In genomic region chr6:128839921-128840320, GRCm38 (mm10) we compare ENCODE assay signal across 7 mouse cellular contexts. TPM values are rescaled to one million over a fixed set of nuclear protein-coding genes. Genes with fewer than 3 reads are reported as not detected.
A peak's percentile ranks its signal among the peaks of the same experiment; 100 is the strongest.
DNase-seq lines count a peak whose midpoint lies in the region; ATAC-seq lines count a peak whose summit lies in the region.

No protein-coding gene starts in this region.

- H3K36me3 ChIP-seq in embryonic facial prominence, embryonic 15.5 days: no peaks in the 10 kb centered on the region
- no peaks in the 10 kb centered on the region for H3K36me3 ChIP-seq in liver, embryonic 13.5 days
- H3K36me3 ChIP-seq in stomach, embryonic 16.5 days (ENCODE audit: control insufficient read depth, insufficient read depth, low read length): no peaks in the 10 kb centered on the region

- H3K4me1 ChIP-seq in embryonic facial prominence, embryonic 15.5 days: peaks cover 29% of the 10 kb centered on the region
- H3K4me1 ChIP-seq in liver, embryonic 13.5 days (replicated peaks): peaks cover 66% of the 10 kb centered on the region
- H3K4me1 ChIP-seq in stomach, embryonic 16.5 days (ENCODE audit: control insufficient read depth, insufficient read depth, low read length): peaks cover 16% of the 10 kb centered on the region; the same call in 1 of the 2 replicates

- ATAC-seq in embryonic facial prominence, embryonic 15.5 days (ENCODE audit: insufficient number of reproducible peaks, low FRiP score, low TSS enrichment, low read depth): no peak
- ATAC-seq in liver, embryonic 13.5 days (ENCODE audit: low read depth): no peak
- no peak for ATAC-seq in stomach, embryonic 16.5 days (ENCODE audit: insufficient read depth, low FRiP score)
- ATAC-seq in monocyte, adult 5-6 weeks (replicated peaks; ENCODE audit: insufficient number of reproducible peaks, low FRiP score, low TSS enrichment, poor library complexity, severe bottlenecking): no peak

- H3K9ac ChIP-seq in embryonic facial prominence, embryonic 15.5 days: no peak overlapping the region
- H3K9ac ChIP-seq in liver, embryonic 13.5 days: no peak overlapping the region; the same call in 1 of the 2 replicates
- no peak overlapping the region for H3K9ac ChIP-seq in stomach, embryonic 16.5 days (ENCODE audit: low read length)

- WGBS in embryonic facial prominence, embryonic 15.5 days: 65% methylated on average over 7 of the region's 7 CpGs
- 43% methylated on average over 7 of the region's 7 CpGs for WGBS in liver, embryonic 13.5 days (ENCODE audit: insufficient replicate concordance)
- 53% methylated on average over 7 of the region's 7 CpGs for WGBS in stomach, embryonic 16.5 days

- no peaks in the 10 kb centered on the region for H3K9me3 ChIP-seq in embryonic facial prominence, embryonic 15.5 days (replicated peaks)
- H3K9me3 ChIP-seq in liver, embryonic 13.5 days (replicated peaks): no peaks in the 10 kb centered on the region
- no peaks in the 10 kb centered on the region for H3K9me3 ChIP-seq in stomach, embryonic 16.5 days (replicated peaks; ENCODE audit: control insufficient read depth, low read length)

- peak; percentile 38 for DNase-seq in retina, postnatal 1 day
- no peak for DNase-seq in retina, embryonic 14.5 days (ENCODE audit: low spot score)
- no peak for DNase-seq in liver, embryonic 13.5 days
- DNase-seq in urinary bladder, adult 18-20 months (ENCODE audit: low spot score in 2 of 2): no peak

- 0 out of 2 replicates have a peak overlapping the region, but pooled peaks have one; percentile 11 for H3K27ac ChIP-seq in embryonic facial prominence, embryonic 15.5 days (replicated peaks)
- H3K27ac ChIP-seq in liver, embryonic 13.5 days: peak overlapping the region; percentile 81; the same call in 1 of the 2 replicates
- peak overlapping the region; percentile 99; the same call in 1 of the 2 replicates for H3K27ac ChIP-seq in stomach, embryonic 16.5 days (ENCODE audit: low read length)

- peak overlapping the region; percentile 82 for H3K4me3 ChIP-seq in embryonic facial prominence, embryonic 15.5 days (replicated peaks)
- peak overlapping the region; percentile 80 for H3K4me3 ChIP-seq in liver, embryonic 13.5 days (replicated peaks)
- H3K4me3 ChIP-seq in stomach, embryonic 16.5 days (replicated peaks; ENCODE audit: low read length): peak overlapping the region; percentile 86

- H3K27me3 ChIP-seq in embryonic facial prominence, embryonic 15.5 days: no peaks in the 10 kb centered on the region
- no peaks in the 10 kb centered on the region for H3K27me3 ChIP-seq in liver, embryonic 13.5 days
- H3K27me3 ChIP-seq in stomach, embryonic 16.5 days (ENCODE audit: control insufficient read depth, insufficient read depth, low read length): no peaks in the 10 kb centered on the region

- peak overlapping the region; percentile 70 for H3K4me2 ChIP-seq in embryonic facial prominence, embryonic 15.5 days (replicated peaks)
- H3K4me2 ChIP-seq in liver, embryonic 13.5 days: peak overlapping the region; percentile 78
- peak overlapping the region; percentile 75 for H3K4me2 ChIP-seq in stomach, embryonic 16.5 days (ENCODE audit: low read depth, low read length)

RNA-seq across cellular contexts. Expression of gene Klrb1b, which starts 13.8 kb away (rescaled TPM):
- 0.34 TPM in 1 of 2 replicates, not detected in the other for polyA plus RNA-seq in embryonic facial prominence, embryonic 15.5 days (2015; fragmentation: Nextera tagmentation; extraction: Ambion mirVana)
- polyA plus RNA-seq in liver, embryonic 13.5 days (2015; fragmentation: Nextera tagmentation; extraction: Ambion mirVana): 0.09 TPM in 1 of 2 replicates, not detected in the other
- polyA plus RNA-seq in stomach, embryonic 16.5 days (2015; fragmentation: Nextera tagmentation; extraction: Ambion mirVana): 0.56 and 0.81 TPM in 2 replicates
- 99.8 to 219 TPM (median 100 TPM) in 3 replicates for total RNA-seq in monocyte, adult 5-6 weeks (2017)

RNA-seq across cellular contexts. Expression of gene Gm44511, which starts 13.8 kb away (rescaled TPM):
- polyA plus RNA-seq in embryonic facial prominence, embryonic 15.5 days (2015; fragmentation: Nextera tagmentation; extraction: Ambion mirVana): not detected in 2 replicates
- 0.20 TPM in 1 of 2 replicates, not detected in the other for polyA plus RNA-seq in liver, embryonic 13.5 days (2015; fragmentation: Nextera tagmentation; extraction: Ambion mirVana)
- 0.44 TPM in 1 of 2 replicates, not detected in the other for polyA plus RNA-seq in stomach, embryonic 16.5 days (2015; fragmentation: Nextera tagmentation; extraction: Ambion mirVana)
- total RNA-seq in monocyte, adult 5-6 weeks (2017): 0.57 TPM in 1 of 3 replicates, not detected in the others

RNA-seq across cellular contexts. Expression of gene Clec2i, which starts 47.5 kb away (rescaled TPM):
- 0.12 and 0.36 TPM in 2 replicates for polyA plus RNA-seq in embryonic facial prominence, embryonic 15.5 days (2015; fragmentation: Nextera tagmentation; extraction: Ambion mirVana)
- 0.09 and 0.16 TPM in 2 replicates for polyA plus RNA-seq in liver, embryonic 13.5 days (2015; fragmentation: Nextera tagmentation; extraction: Ambion mirVana)
- 0.17 and 0.25 TPM in 2 replicates for polyA plus RNA-seq in stomach, embryonic 16.5 days (2015; fragmentation: Nextera tagmentation; extraction: Ambion mirVana)
- total RNA-seq in monocyte, adult 5-6 weeks (2017): 129 to 160 TPM (median 147 TPM) in 3 replicates

RNA-seq across cellular contexts. Expression of gene Klrb1c, which starts 50.9 kb away (rescaled TPM):
- 0.05 and 0.11 TPM in 2 replicates for polyA plus RNA-seq in embryonic facial prominence, embryonic 15.5 days (2015; fragmentation: Nextera tagmentation; extraction: Ambion mirVana)
- polyA plus RNA-seq in liver, embryonic 13.5 days (2015; fragmentation: Nextera tagmentation; extraction: Ambion mirVana): 0.08 and 0.10 TPM in 2 replicates
- polyA plus RNA-seq in stomach, embryonic 16.5 days (2015; fragmentation: Nextera tagmentation; extraction: Ambion mirVana): 0.25 and 0.27 TPM in 2 replicates
- 160 to 719 TPM (median 207 TPM) in 3 replicates for total RNA-seq in monocyte, adult 5-6 weeks (2017)

RNA-seq across cellular contexts. Expression of gene BC035044, which starts 51.0 kb away (rescaled TPM):
- polyA plus RNA-seq in embryonic facial prominence, embryonic 15.5 days (2015; fragmentation: Nextera tagmentation; extraction: Ambion mirVana): 0.38 and 0.49 TPM in 2 replicates
- polyA plus RNA-seq in liver, embryonic 13.5 days (2015; fragmentation: Nextera tagmentation; extraction: Ambion mirVana): 6.9 and 7.6 TPM in 2 replicates
- polyA plus RNA-seq in stomach, embryonic 16.5 days (2015; fragmentation: Nextera tagmentation; extraction: Ambion mirVana): 1.5 and 2.1 TPM in 2 replicates
- 29.0 to 64.0 TPM (median 51.6 TPM) in 3 replicates for total RNA-seq in monocyte, adult 5-6 weeks (2017)

Comparison
In these comparisons a context has a peak if more than half of its experiments do, and no peak if none do; other contexts are left out.
1. H3K27ac ChIP-seq: peak in every context shown above with its lines; median percentile 99 in stomach, embryonic 16.5 days; 81 in liver, embryonic 13.5 days; 11 in embryonic facial prominence, embryonic 15.5 days.